Mouse (Mus musculus) embryonic facial prominence, embryonic 12.5 days (tissue): Measurements from ENCODE around the gene Igsf6. TPM values are rescaled to one million over a fixed set of nuclear protein-coding genes. Genes with fewer than 3 reads are reported as not detected.

ENCODE experiments used
- ATAC-seq: fragments of 200-750 bp; cut with Nextera tagmentation; 2 replicates; pipeline ENCODE4 v1.8.0; 2017; ENCODE audit not compliant: insufficient number of reproducible peaks, insufficient read depth, low FRiP score, low TSS enrichment
- H3K27ac ChIP-seq: fragments of 300-500 bp; sonication (generic); 2 replicates; pipeline ENCODE4 v1.5.1; 2016; ENCODE audit warnings: mild to moderate bottlenecking
- H3K27me3 ChIP-seq: fragments of 300-500 bp; sonication (generic); 2 replicates; pipeline ENCODE4 v1.6.1; 2016; ENCODE audit warnings: mild to moderate bottlenecking, moderate library complexity
- H3K36me3 ChIP-seq: fragments of 300-500 bp; sonication (generic); 2 replicates; pipeline ENCODE4 v1.6.1; 2016; ENCODE audit warnings: mild to moderate bottlenecking
- H3K4me1 ChIP-seq: fragments of 300-500 bp; sonication (generic); 2 replicates; pipeline ENCODE4 v1.6.1; 2016
- H3K4me2 ChIP-seq: fragments of 300-500 bp; sonication (generic); replicated peaks from 2 replicates; pipeline ENCODE4 v1.6.1; 2016; ENCODE audit warnings: mild to moderate bottlenecking, moderate library complexity
- H3K4me3 ChIP-seq: fragments of 300-500 bp; sonication (generic); 2 replicates; pipeline ENCODE4 v1.5.1; 2016; ENCODE audit warnings: mild to moderate bottlenecking
- H3K9ac ChIP-seq: fragments of 300-500 bp; sonication (generic); 2 replicates; pipeline ENCODE4 v1.6.1; 2016; ENCODE audit warnings: mild to moderate bottlenecking, moderate library complexity
- H3K9me3 ChIP-seq: fragments of 300-500 bp; sonication (generic); 2 replicates; pipeline ENCODE4 v1.6.1; 2016; ENCODE audit warnings: mild to moderate bottlenecking, moderate library complexity
- WGBS: fragments of 180-500 bp; shearing (Covaris S2); methylation state at CpG from one replicate; pipeline ENCODE4 v1.1.7; 2016; 5-methylcytosine and 5-hydroxymethylcytosine counted together
- polyA plus RNA-seq: library from polyadenylated mRNA; unstranded; fragments of >200 nt; fragmentation: Nextera tagmentation; extraction: Ambion mirVana; gene quantifications from 2 replicates; pipeline ENCODE4 v1.2.1, GENCODE M21; 2016

Igsf6 gene
- polyA plus RNA-seq, 1 experiment from 2014 or later, result 1.1 TPM

DNA sequence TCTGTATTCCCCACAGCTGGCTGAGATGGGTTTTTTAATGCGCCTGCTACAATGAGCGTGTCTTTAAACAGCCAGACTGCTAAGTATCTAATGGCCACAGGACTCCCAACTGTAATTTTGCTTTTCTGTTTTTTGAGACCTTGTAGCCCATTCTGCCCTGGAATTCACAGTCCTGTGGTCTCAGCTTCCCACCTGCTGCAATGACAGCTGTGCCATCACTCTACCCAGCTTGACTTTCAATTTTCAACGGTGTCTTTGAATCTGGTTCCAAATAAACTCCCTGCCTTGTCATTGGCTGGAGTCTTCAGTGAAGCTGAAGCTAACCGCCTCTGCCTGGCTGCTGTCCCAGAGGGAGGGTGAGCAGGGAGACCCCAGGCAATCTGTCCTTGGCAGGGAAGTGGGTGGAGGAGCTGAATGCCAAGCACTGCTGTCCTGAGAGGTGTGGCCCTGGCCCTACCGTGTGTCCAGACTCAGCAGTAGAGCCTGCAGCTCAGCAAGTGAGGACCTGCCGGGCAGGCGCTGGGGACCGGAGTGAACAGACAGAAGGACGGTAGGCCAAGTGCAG, 8.7 kb upstream of the Igsf6 start:
- H3K9ac ChIP-seq, result no peak overlapping the region
- no peaks in the 10 kb centered on the region for H3K9me3 ChIP-seq
- no peak overlapping the region for H3K4me2 ChIP-seq
- H3K27me3 ChIP-seq, result no peaks in the 10 kb centered on the region
- H3K4me3 ChIP-seq, result no peak overlapping the region
- ATAC-seq, result no peak
- 74% methylated on average over 9 of the region's 9 CpGs for WGBS
- 0 out of 2 replicates have a peak overlapping the region, but pooled peaks have one; percentile 30 for H3K27ac ChIP-seq
- H3K4me1 ChIP-seq, result peaks cover 19% of the 10 kb centered on the region; the same call in 1 of the 2 replicates
- H3K36me3 ChIP-seq, result peaks cover 7% of the 10 kb centered on the region

DNA sequence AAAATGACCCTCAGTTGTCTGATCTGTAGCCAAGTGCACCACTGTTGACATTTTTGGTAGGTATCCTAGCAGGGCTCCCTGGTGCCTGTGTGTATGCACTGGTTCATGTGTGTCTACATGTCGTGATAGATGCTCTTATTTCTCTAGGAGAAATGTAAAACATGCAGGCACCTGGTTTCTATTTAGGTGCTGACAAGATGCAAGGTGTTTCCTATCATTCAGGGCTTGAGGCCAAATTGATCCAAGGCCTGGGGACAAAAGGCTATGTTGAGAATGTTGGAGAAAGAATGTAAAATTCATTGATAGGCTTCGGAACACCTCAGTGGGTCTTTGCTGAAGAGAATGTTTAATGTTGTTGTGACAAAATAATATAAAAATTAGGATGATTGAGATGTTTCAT, 7.4 kb upstream of the Igsf6 start:
- H3K4me3 ChIP-seq, result no peak overlapping the region
- H3K4me2 ChIP-seq, result no peak overlapping the region
- H3K4me1 ChIP-seq, result peaks cover 19% of the 10 kb centered on the region; the same call in 1 of the 2 replicates
- no peak overlapping the region for H3K9ac ChIP-seq
- 45% methylated on average over 2 of the region's 2 CpGs for WGBS
- H3K27me3 ChIP-seq, result no peaks in the 10 kb centered on the region
- H3K9me3 ChIP-seq, result no peaks in the 10 kb centered on the region
- H3K27ac ChIP-seq, result no peak overlapping the region
- ATAC-seq, result no peak
- peaks cover 14% of the 10 kb centered on the region for H3K36me3 ChIP-seq

DNA sequence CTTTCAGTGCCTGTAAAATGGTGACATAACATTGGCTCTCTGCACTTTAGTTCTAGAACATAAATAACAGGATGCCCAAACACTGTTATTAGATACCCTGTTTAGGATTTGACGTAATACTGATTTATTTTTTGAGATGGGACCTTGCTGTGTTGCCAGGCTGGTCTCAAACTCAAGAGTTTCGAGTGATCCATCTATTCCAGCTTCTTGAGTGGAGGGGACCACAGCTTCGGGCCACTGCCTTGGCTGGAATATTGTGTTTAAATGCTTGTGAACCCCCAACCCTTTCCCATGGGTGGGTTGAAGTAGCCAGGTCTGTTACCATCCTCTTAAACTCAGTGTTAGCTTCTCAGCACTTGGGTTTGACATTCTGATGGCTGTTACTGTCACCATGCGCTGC, 7.0 kb upstream of the Igsf6 start, which contains the start of gene Otoa:
TSS of gene Otoa (plus strand) at position 301 of the 400 bp plus-strand sequence.
- WGBS, result 82% methylated on average over 4 of the region's 4 CpGs
- no peak for ATAC-seq

DNA sequence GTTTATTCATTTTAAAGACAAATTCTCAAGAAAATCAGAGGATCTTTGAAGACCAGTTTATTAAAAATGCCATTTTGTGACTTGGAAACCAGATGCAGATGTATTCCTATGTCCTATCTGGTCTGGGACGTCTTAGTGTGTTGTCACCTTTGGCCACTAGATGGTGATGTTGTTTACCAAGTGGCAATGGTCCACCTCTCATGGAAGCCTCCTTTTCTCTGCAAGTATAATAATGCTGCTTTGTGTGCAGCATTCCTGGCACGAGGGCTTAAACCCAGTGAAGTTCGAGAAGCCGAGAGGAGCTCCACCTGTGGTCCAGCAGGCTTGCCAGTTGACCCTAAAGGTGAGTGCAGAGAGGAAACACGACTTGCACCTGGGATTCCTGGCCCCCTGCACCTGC, 3.5 kb upstream of the Igsf6 start:
- Histone ChIP-seq H3K9ac (no peak overlapping the region), H3K4me2 (no peak overlapping the region), H3K36me3 (peaks cover 39% of the 10 kb centered on the region), H3K4me3 (no peak overlapping the region), H3K27me3 (no peaks in the 10 kb centered on the region), H3K9me3 (no peaks in the 10 kb centered on the region), H3K27ac (no peak overlapping the region), H3K4me1 (peaks cover 5% of the 10 kb centered on the region; the same call in 1 of the 2 replicates)
- WGBS, result 16% methylated on average over 5 of the region's 5 CpGs
- 0 out of 2 replicates have a peak, but pooled peaks have one; percentile 28 for ATAC-seq

More for the DNA sequence above, 7.0 kb upstream of the Igsf6 start, which contains the start of gene Otoa:
- H3K4me2 ChIP-seq, result no peak within 1 kb of the TSS
- no peak within 1 kb of the TSS for H3K4me3 ChIP-seq
- H3K27ac ChIP-seq, result no peak within 1 kb of the TSS
- peaks cover 17% of the 10 kb centered on the region for H3K36me3 ChIP-seq
- H3K9me3 ChIP-seq, result no peaks in the 10 kb centered on the region
- H3K4me1 ChIP-seq, result peaks cover 19% of the 10 kb centered on the region; the same call in 1 of the 2 replicates
- H3K27me3 ChIP-seq, result no peaks in the 10 kb centered on the region
- no peak within 1 kb of the TSS for H3K9ac ChIP-seq

DNA sequence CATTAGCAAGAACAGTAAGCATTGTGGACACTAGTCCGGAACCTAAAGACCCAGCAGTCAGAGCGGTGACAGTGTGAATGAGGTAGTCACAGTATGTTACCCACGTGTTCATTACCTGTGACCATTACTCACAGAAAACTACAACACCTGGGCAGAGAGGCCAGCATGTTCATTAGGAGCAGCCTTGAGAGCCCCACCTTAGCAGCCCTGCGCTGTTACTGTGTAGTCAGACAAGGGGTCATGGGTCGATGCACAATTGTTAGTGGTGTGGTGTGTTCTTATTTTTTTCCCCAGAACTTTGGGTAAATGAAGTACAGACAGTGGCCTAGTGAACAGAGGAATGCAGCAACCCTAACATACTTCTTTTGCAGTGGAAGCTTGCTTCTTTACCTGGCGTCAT, 2.9 kb upstream of the Igsf6 start:
- no peak overlapping the region for H3K27ac ChIP-seq
- H3K27me3 ChIP-seq, result no peaks in the 10 kb centered on the region
- 90% methylated on average over 6 of the region's 6 CpGs for WGBS
- H3K36me3 ChIP-seq, result peaks cover 39% of the 10 kb centered on the region
- H3K4me2 ChIP-seq, result no peak overlapping the region
- no peaks in the 10 kb centered on the region for H3K9me3 ChIP-seq
- H3K4me3 ChIP-seq, result no peak overlapping the region
- peak; percentile 35; the same call in 1 of the 2 replicates for ATAC-seq
- H3K4me1 ChIP-seq, result peaks cover 5% of the 10 kb centered on the region; the same call in 1 of the 2 replicates
- no peak overlapping the region for H3K9ac ChIP-seq

DNA sequence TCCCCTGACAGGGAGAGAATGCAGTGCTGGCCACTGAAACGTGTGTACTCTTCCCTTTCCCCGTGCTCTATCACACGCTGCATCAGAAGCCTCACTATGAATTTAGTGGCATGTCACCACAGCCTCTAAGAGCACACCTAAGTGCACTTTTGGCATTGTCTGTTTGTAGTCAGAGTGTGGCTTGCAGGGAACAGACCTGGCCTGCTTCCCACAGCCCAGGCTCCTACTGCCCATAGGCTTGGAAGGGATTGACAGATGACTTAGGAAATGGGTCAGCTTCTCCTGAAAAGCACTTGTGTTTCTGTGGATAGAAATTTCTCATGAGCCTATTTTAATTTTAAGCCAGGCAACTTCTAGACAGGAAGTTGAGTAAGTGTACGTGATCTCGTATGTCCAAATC, 1.0 kb upstream of the Igsf6 start:
- Histone ChIP-seq H3K27me3 (no peaks in the 10 kb centered on the region), H3K9ac (no peak overlapping the region), H3K4me1 (no peaks in the 10 kb centered on the region), H3K36me3 (peaks cover 57% of the 10 kb centered on the region), H3K9me3 (no peaks in the 10 kb centered on the region), H3K27ac (no peak overlapping the region), H3K4me2 (no peak overlapping the region), H3K4me3 (no peak overlapping the region)
- ATAC-seq, result no peak
- WGBS, result 90% methylated on average over 5 of the region's 5 CpGs

DNA sequence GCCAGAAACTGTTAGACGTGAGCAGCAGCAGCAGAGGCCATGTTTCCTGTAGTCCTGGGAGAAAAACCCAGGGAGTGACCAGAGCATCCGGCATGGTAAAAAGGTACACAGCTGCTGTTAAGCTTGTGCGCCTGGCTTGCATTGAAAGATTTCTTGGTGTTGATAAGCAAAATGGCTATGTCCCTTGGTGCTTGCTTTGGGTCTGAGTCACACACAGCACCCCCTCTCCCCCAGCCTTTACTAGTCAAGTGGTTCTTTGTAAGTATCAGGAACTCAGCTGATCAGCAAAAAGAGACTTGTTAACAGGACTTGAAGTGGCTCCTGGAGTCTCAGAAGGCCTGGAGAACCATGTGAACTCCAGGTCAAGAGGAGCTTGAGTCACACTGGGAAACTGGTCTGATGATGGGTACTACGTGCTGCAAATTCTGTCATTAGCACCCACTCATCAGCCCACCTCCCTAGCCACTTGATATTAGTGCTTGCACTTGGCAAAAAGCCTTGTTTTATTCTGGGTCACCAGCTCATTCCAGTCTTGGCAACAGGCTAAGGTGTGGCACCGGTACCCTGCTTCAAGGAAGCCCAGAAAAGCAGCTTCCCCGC, 529 bp upstream of the Igsf6 start:
- peaks cover 62% of the 10 kb centered on the region for H3K36me3 ChIP-seq
- H3K27ac ChIP-seq, result no peak overlapping the region
- 85% methylated on average over 6 of the region's 6 CpGs for WGBS
- H3K4me2 ChIP-seq, result no peak overlapping the region
- no peak overlapping the region for H3K9ac ChIP-seq
- H3K9me3 ChIP-seq, result no peaks in the 10 kb centered on the region
- H3K27me3 ChIP-seq, result no peaks in the 10 kb centered on the region
- no peak for ATAC-seq
- no peaks in the 10 kb centered on the region for H3K4me1 ChIP-seq
- H3K4me3 ChIP-seq, result no peak overlapping the region

DNA sequence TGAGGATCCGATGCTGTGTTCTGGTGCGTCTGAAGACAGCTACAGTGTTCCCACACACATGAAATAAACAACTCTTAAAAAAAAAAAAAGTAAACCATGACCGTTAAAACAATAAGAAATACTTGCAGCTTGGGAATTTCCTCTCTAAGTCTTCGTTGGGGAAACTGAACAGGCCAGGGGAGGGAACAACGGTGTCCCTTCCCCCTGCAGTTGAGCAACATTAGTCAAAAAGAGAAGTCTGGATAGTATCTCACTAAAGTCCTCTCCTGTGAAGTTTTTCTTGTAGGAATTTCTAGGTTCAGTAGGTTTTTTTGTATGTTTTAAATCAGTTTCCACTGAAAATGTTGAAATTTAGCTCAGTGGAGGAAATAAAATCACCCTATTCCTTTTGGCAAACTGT, 1.9 kb downstream of the Igsf6 start:
- no peak for ATAC-seq
- Histone ChIP-seq H3K4me2 (no peak overlapping the region), H3K27me3 (no peaks in the 10 kb centered on the region), H3K9me3 (no peaks in the 10 kb centered on the region), H3K9ac (no peak overlapping the region), H3K36me3 (peaks cover 62% of the 10 kb centered on the region), H3K4me3 (no peak overlapping the region), H3K27ac (no peak overlapping the region), H3K4me1 (no peaks in the 10 kb centered on the region)
- WGBS, result 81% methylated on average over 5 of the region's 5 CpGs

DNA sequence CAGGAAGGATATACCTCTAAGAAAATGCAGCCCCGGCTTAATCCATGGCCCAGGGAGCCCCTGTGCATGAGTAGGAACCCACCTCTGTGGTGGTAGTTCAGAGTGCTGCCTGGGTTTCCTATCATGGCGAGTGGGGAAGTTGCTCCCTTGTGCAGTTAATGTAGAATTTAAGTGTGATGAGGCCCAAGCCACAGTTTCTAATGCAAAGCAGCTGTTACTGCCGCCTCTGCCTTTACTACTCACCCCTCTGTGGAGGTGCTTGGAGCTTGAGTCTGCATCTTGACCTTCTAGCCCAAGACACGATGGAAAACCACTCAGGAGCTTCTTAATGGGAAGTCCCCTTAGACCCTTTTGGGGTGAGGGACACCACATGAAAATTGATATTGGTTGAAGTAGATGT, 3.1 kb downstream of the Igsf6 start:
- no peak overlapping the region for H3K4me3 ChIP-seq
- H3K27ac ChIP-seq, result no peak overlapping the region
- H3K4me1 ChIP-seq, result no peaks in the 10 kb centered on the region
- H3K9ac ChIP-seq, result no peak overlapping the region
- ATAC-seq, result no peak
- WGBS, result 78% methylated on average over 4 of the region's 4 CpGs
- peaks cover 54% of the 10 kb centered on the region for H3K36me3 ChIP-seq
- no peaks in the 10 kb centered on the region for H3K9me3 ChIP-seq
- no peaks in the 10 kb centered on the region for H3K27me3 ChIP-seq
- H3K4me2 ChIP-seq, result no peak overlapping the region

DNA sequence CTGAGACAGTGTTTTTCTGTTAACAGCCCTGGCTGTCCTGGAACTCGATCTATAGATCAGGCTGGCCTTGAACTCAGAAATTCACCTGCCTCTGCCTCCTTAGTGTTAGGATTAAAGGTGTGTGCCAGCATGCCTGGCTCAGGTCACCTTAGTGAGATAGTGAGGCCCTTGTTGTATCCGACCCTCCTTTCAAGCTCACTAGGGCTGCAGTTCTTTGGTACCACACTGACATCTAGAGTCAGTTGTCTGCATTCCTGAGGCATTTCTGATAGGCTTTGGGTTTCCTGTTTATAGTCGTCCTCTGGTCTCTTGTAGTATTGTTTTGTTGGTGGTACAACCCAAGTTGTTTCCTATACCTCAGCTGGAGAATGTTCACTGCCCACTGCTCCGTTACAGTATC, 10.1 kb downstream of the Igsf6 start:
- no peak for ATAC-seq
- no peaks in the 10 kb centered on the region for H3K27me3 ChIP-seq
- no peaks in the 10 kb centered on the region for H3K9me3 ChIP-seq
- no peak overlapping the region for H3K9ac ChIP-seq
- no peak overlapping the region for H3K27ac ChIP-seq
- no peak overlapping the region for H3K4me2 ChIP-seq
- peaks cover 18% of the 10 kb centered on the region for H3K36me3 ChIP-seq
- no peaks in the 10 kb centered on the region for H3K4me1 ChIP-seq
- 63% methylated on average over 4 of the region's 4 CpGs for WGBS
- H3K4me3 ChIP-seq, result no peak overlapping the region

DNA sequence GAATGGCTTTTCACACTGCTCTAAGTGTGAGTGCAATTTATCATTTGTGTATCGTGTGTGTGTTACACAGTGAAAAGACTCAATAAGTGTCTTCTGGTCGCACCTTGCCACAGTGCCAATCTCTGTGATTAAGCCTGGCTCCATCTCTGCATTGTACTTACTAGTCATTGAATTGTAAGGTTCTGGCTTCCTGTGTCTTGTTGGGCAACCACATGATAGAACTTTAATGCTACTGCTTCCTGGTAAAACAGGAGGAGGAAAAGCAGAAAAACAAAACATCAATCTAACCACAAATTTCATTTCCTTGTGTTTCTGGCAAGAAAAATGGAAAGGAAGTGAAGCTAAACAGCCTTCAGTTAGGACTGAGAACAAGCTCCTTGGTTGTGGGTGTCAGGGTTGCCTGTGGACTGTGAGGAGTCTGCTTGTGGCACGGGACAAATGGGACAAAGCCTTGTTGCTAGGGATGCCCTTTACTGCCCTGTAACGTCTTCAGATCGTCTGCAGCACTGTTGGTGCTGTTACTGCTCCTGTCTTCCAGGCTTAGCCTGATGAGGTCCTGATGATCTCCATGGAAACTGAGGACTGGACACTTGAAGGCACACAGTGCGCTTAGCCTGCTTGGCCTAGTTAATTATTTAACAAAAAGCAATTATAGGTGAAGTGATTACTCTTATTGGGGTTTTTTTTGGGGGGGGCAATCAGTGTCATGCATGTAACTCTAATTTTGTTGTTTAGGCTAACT, 14.7 kb downstream of the Igsf6 start:
- Histone ChIP-seq H3K36me3 (peaks cover 41% of the 10 kb centered on the region), H3K4me2 (no peak overlapping the region), H3K4me3 (no peak overlapping the region), H3K27ac (no peak overlapping the region), H3K4me1 (no peaks in the 10 kb centered on the region), H3K27me3 (no peaks in the 10 kb centered on the region), H3K9ac (no peak overlapping the region), H3K9me3 (no peaks in the 10 kb centered on the region)
- WGBS, result 78% methylated on average over 6 of the region's 6 CpGs
- no peak for ATAC-seq

DNA sequence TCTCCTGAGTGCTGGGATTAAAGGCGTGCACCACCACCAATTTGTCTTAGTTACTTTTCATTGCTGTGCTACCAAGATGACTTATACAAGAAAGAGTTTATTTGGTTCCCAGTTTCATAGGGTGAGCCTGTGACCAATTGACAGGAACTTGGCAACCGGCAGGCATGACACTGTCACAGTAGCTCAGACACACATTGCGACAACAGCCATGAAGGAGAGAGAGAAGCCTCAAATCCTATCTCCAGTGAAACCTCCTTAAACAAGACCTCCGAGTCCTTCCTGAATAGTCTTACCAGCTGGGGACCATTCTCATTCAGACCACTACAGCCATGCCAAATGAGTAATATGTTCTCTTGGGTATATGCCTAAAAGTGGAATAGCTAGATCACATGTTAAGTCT, 21.3 kb downstream of the Igsf6 start:
- Histone ChIP-seq H3K4me3 (no peak overlapping the region), H3K9me3 (no peaks in the 10 kb centered on the region), H3K4me2 (no peak overlapping the region), H3K36me3 (peaks cover 43% of the 10 kb centered on the region), H3K4me1 (no peaks in the 10 kb centered on the region), H3K9ac (no peak overlapping the region), H3K27ac (no peak overlapping the region), H3K27me3 (no peaks in the 10 kb centered on the region)
- WGBS, result 90% methylated on average over 4 of the region's 4 CpGs
- ATAC-seq, result no peak
